Mouse (Mus musculus): Measurements from ENCODE around the gene Eprs.

The Eprs gene

DNA sequence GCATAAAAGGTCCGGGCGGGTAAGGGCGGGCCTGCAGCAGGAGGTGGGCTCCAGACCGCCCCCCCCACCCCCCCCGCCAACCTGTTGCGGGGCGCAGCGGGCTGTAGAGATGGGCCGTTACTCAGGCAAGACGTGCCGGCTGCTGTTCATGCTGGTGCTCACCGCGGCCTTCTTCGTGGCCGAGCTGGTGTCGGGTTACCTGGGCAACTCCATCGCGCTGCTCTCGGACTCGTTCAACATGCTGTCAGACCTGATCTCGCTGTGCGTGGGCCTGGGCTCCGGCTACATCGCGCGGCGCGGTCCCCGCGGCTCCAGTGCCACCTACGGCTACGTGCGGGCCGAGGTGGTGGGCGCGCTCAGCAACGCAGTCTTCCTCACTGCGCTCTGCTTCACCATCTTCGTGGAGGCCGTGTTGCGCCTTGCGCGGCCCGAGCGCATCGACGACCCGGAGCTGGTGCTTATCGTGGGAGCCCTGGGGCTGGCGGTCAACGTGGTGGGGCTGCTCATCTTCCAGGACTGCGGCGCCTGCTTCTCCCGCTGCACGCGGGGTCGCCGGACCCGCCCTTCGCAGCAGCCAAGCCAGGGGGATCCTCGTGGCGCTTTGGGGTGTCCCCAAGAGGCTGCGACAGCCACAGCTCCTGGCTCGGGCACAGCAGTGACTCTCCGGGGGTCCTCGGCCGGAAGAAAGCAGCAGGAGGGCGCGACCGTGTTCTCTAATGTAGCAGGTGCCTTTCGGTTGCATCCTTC lies 92.3 kb downstream of the Eprs start:
- no peak for TF ChIP-seq GATA4 (IDR thresholded peaks at IDR 0.05; ENCODE audit: insufficient replicate concordance, low read length)

DNA sequence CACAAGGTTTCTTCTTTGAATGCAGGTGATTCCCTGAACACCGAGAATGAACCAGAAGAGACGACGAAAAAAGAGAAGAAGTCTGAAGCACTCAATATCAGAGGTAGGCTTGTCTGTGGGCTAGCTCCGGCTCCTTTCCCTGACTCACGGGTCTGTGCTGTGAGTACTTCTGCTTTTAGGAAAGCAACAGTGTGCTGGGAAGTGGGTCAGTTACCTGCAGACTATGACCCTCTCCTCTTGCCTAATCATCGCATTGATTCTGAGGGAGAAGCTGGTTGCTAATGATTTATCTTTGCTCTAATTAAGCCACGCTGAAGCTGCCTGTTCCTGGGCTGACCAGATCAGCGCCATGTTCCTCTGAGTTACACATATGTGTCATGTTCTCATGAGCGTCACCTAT lies 93.5 kb downstream of the Eprs start:
- TF ChIP-seq GATA4 (IDR thresholded peaks at IDR 0.05; ENCODE audit: insufficient replicate concordance, low read length), result no peak

DNA sequence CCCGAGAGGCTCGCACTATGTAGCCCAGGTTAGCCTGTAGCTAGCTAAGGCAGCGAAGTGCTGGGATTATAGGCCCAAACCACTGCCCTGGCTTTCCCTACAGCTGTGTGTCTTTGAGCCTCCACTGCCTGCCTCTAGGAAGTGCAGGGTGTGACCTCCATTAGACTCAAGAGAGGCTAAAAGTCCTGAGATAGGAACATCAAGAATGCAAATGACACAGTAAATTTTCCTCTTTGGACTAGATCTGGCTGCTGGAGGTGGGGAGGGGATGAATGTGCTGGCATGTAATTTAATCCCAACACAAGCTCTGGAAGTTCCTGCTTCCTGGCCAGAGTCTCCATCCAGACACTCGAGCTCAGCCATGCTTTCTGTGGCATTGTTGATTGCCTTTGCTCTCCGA lies 97.3 kb downstream of the Eprs start:
- TF ChIP-seq GATA4 (IDR thresholded peaks at IDR 0.05; ENCODE audit: insufficient replicate concordance, low read length), result no peak

GRCm38 (mm10) chr1:185462889-185463288 lies 100.0 kb downstream of the Eprs start:
- TF ChIP-seq GATA4 (IDR thresholded peaks at IDR 0.05; ENCODE audit: insufficient replicate concordance, low read length), result no peak

GRCm38 (mm10) chr1:185469551-185470021 lies 106.7 kb downstream of the Eprs start:
- TF ChIP-seq GATA4 (IDR thresholded peaks at IDR 0.05; ENCODE audit: insufficient replicate concordance, low read length), result no peak

DNA sequence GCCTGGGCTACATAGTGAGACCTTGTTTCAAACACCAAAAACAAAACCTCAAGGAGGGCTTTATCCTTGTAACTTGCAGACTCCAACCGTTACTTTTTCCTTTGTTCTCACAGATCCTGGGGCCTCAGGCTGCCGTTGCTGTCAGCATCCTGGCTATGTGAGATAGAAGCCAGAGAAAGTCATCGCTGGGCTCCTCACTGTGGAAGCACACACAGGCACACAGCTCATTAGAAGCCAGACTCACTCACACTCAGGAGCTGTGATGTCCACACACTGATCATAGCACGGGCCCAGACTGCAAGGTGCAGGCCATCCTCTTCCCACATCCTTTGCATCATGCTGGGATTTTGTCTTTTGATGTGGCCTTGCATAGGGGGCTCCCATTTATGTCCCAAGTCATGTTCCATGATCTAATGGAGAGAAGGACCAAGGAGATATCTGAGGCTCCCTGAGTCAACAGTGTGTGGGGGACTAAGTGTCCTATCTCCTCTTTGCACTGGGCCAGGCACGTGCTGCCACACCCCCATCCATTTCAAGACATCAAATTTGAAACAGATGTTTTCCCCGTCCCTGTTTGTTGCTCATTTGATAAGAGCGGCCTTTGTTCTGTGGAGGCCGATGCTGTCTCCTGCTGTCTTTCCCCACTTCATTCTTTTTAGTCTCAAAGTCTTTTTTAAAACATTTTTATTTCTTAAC lies 109.3 kb downstream of the Eprs start:
- no peak for TF ChIP-seq GATA4 (IDR thresholded peaks at IDR 0.05; ENCODE audit: insufficient replicate concordance, low read length)

- TF ChIP-seq GATA4 (IDR thresholded peaks at IDR 0.05; ENCODE audit: insufficient replicate concordance, low read length), result no peak
Measured at GRCm38 (mm10) chr1:185472730-185473129, 109.9 kb downstream of the Eprs start.

- no peak for TF ChIP-seq GATA4 (IDR thresholded peaks at IDR 0.05; ENCODE audit: insufficient replicate concordance, low read length)
Measured at GRCm38 (mm10) chr1:185473437-185473836, 110.6 kb downstream of the Eprs start.

Data from liver, adult (tissue).